Mouse (Mus musculus) midbrain, postnatal 0 days (tissue): ENCODE data around the gene Ssh2. TPM values are rescaled to one million over a fixed set of nuclear protein-coding genes. Genes with fewer than 3 reads are reported as not detected.

Experiments
- ATAC-seq: fragments of 200-750 bp; cut with Nextera tagmentation; 2 replicates; pipeline ENCODE4 v1.8.0; 2017; ENCODE audit warnings: moderate number of reproducible peaks, mild to moderate bottlenecking, moderate TSS enrichment, moderate library complexity; ENCODE audit not compliant: low FRiP score
- DNase-seq: peaks from one replicate; pipeline ENCODE4 v3.0.0-alpha.2; 2015; ENCODE audit warnings: low spot score
- H3K27ac ChIP-seq: fragments of 300-500 bp; sonication (generic); 2 replicates; pipeline ENCODE4 v1.5.1; 2014; ENCODE audit warnings: low read depth, mild to moderate bottlenecking, low read length, mixed read lengths
- H3K27me3 ChIP-seq: fragments of 300-500 bp; sonication (generic); 2 replicates; pipeline ENCODE4 v1.6.1; 2014; ENCODE audit warnings: low read length, control low read depth, mixed read lengths; ENCODE audit not compliant: insufficient read depth
- H3K36me3 ChIP-seq: fragments of 300-500 bp; sonication (generic); 2 replicates; pipeline ENCODE4 v1.6.1; 2014; ENCODE audit warnings: low read length, control low read depth, mixed read lengths; ENCODE audit not compliant: insufficient read depth
- H3K4me1 ChIP-seq: fragments of 300-500 bp; sonication (generic); 2 replicates; pipeline ENCODE4 v1.6.1; 2014; ENCODE audit warnings: mild to moderate bottlenecking, control low read depth, antibody characterized with exemption, low read length, mixed read lengths; ENCODE audit not compliant: insufficient read depth
- H3K4me2 ChIP-seq: fragments of 300-500 bp; sonication (generic); 2 replicates; pipeline ENCODE4 v1.6.1; 2014; ENCODE audit warnings: low read depth, mild to moderate bottlenecking, low read length, mixed read lengths; ENCODE audit not compliant: poor library complexity, severe bottlenecking
- H3K4me3 ChIP-seq: fragments of 300-500 bp; sonication (generic); 2 replicates; pipeline ENCODE4 v1.5.1; 2014; ENCODE audit warnings: low read depth, mild to moderate bottlenecking, low read length, moderate library complexity
- H3K9ac ChIP-seq: fragments of 300-500 bp; sonication (generic); replicated peaks from 2 replicates; pipeline ENCODE4 v1.6.1; 2014; ENCODE audit warnings: mild to moderate bottlenecking, low read length, moderate library complexity, mixed read lengths; ENCODE audit not compliant: poor library complexity, severe bottlenecking
- H3K9me3 ChIP-seq: fragments of 300-500 bp; sonication (generic); 2 replicates; pipeline ENCODE4 v1.6.1; 2016; ENCODE audit warnings: low read length, control low read depth
- CTCF ChIP-seq: IDR thresholded peaks from 2 replicates; pipeline ENCODE4 v1.5.1; 2016; ENCODE audit warnings: antibody characterized with exemption, mild to moderate bottlenecking
- WGBS: fragments of 180-500 bp; shearing (Covaris S2); extraction: QIAGEN DNeasy Blood & Tissue Kit; methylation state at CpG from one replicate; pipeline ENCODE4 v1.1.7; 2014; 5-methylcytosine and 5-hydroxymethylcytosine counted together
- polyA plus RNA-seq: library from polyadenylated mRNA; unstranded; fragments of >200 nt; fragmentation: Nextera tagmentation; extraction: Ambion mirVana; gene quantifications from 2 replicates; pipeline ENCODE4 v1.2.1, GENCODE M21; 2015
- total RNA-seq: library from RNA; depleted of rRNA; stranded (reverse); fragments of >200 nt; gene quantifications from 2 replicates; pipeline ENCODE4 v1.2.3, GENCODE M21; 2014; rRNA removed

Ssh2 gene
- total and polyA plus RNA-seq, 2 experiments from 2014 or later = 14.5 to 43.2 TPM

DNA sequence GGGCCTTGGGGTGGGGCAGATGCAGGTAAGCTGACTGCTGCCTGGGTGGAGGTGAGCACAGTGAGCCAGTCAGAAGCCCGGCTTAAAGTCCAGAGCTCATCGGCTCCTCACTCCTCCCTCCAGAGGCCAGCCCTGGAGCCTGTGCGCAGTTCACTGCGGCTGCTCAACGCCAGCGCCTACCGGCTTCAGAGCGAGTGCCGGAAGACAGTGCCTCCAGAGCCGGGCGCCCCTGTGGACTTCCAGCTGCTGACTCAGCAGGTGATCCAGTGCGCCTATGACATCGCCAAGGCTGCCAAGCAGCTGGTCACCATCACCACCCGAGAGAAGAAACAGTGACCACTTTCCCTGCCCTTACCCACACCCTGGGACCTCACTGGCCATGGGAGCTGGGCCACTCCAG lies 290.2 kb downstream of the Ssh2 start:
- ATAC-seq (no peak; the same call in 1 of the 2 replicates), DNase-seq (no peak)
- Histone ChIP-seq H3K36me3 (peaks cover 50% of the 10 kb centered on the region), H3K4me3 (no peak overlapping the region), H3K4me1 (peaks cover 3% of the 10 kb centered on the region; the same call in 1 of the 2 replicates), H3K9me3 (no peaks in the 10 kb centered on the region), H3K4me2 (no peak overlapping the region), H3K27ac (no peak overlapping the region), H3K27me3 (no peaks in the 10 kb centered on the region), H3K9ac (no peak overlapping the region)
- WGBS = 81% methylated on average over 14 of the region's 14 CpGs
- no peak for TF ChIP-seq CTCF

DNA sequence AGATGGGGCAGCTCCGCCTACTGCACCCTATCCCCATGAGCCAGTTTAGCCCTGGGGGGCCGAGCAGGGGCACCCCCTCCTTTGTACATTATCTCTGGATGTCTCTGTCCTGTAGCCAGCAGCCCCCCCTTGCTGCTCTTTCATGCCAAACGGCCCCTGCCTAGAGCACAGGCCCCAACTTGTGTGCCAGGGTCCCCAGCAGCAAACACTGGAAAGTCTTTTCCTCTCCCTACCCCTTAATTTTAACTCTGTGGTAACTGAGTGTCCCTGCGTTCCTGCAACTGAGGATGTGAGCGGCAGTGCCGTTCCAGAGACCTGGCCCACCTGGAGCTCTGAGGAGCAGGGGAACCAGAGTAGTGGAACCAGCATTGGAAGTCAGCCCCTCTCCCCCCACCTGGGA lies 290.9 kb downstream of the Ssh2 start:
- no peaks in the 10 kb centered on the region for H3K27me3 ChIP-seq
- H3K4me2 ChIP-seq = no peak overlapping the region
- no peak for TF ChIP-seq CTCF
- 79% methylated on average over 6 of the region's 6 CpGs for WGBS
- no peak overlapping the region for H3K27ac ChIP-seq
- DNase-seq (no peak), ATAC-seq (no peak)
- H3K36me3 ChIP-seq = peaks cover 50% of the 10 kb centered on the region
- H3K9me3 ChIP-seq = no peaks in the 10 kb centered on the region
- no peak overlapping the region for H3K4me3 ChIP-seq
- H3K9ac ChIP-seq = no peak overlapping the region
- peaks cover 3% of the 10 kb centered on the region; the same call in 1 of the 2 replicates for H3K4me1 ChIP-seq

DNA sequence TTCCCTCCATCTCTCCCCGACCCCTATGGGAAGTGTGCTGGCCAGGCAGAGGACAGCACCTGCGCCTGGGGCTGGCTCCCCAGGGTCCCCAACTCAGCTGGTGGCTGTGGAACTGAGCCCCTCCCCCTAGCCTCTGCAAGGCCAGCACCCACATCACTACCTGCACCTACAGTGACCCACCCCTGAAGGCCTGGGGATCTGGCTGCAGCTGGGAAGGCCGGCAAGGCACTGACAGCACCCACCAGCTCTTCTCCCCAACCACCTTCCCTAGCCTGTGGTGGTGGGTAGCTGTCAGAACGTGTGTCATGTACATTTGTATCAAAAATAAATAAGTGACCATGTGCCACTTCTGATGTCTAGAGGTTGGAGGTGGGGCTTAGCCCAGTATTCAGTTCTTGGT lies 291.3 kb downstream of the Ssh2 start:
- peak; percentile 47; the same call in 1 of the 2 replicates for ATAC-seq

DNA sequence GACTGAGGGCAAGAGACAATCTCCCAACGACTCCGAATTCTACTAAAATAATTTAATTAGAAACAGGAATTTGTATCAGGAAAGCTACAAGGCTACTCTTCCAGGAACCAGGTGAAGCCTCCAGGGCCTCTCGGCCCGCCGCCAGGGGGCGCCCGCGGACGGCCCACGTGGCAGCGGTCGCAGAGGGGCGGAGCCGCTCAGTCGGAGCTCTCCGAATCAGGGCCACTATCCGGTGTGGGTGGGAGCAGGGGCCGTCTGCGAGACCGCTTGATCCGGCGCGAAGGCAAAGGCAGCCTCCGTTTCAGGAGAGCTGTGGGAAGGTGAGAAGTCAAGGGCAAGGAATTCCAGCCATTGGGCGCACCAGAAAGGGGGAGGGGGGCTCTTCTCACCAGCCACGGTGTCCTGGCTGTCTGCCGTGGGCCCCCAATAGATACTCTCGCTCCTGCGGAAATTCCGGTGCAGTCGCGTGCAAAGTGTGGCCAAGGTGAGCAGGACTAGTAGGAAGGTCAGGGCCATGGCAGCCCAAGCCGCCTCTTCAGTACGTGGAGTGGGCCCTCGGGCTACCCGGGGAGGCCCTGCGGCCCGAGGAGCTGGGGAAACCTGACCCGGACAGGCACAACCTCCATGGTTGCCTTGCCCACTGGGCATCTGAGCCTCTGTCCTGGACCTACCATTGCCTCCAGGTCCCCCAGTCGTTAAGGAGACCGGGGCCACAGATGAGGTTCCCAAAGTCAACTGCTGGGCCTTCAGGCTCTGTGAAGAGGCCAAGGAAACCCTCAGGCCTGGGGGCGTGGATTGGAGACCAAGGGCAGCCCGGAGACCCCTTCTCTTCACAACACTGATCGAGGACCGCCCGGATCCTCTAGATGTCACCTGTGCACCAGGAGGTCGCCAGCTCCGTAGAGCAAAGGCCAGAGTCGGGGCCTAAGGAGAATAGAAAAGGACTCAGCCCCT lies 292.3 kb downstream of the Ssh2 start:
- Histone ChIP-seq H3K4me2 (peak overlapping the region; percentile 65), H3K4me3 (peak overlapping the region; percentile 34), H3K4me1 (peaks cover 11% of the 10 kb centered on the region), H3K27me3 (no peaks in the 10 kb centered on the region; the same call in 1 of the 2 replicates), H3K27ac (no peak overlapping the region), H3K36me3 (peaks cover 40% of the 10 kb centered on the region), H3K9me3 (no peaks in the 10 kb centered on the region), H3K9ac (peak overlapping the region; percentile 56)
- 21% methylated on average over 49 of the region's 49 CpGs for WGBS
- DNase-seq = peak; percentile 83
- peak; percentile 92 for TF ChIP-seq CTCF
- peak; percentile 77 for ATAC-seq

More for the DNA sequence above, 291.3 kb downstream of the Ssh2 start:
- Histone ChIP-seq H3K27me3 (no peaks in the 10 kb centered on the region; the same call in 1 of the 2 replicates), H3K9ac (no peak overlapping the region), H3K9me3 (no peaks in the 10 kb centered on the region), H3K4me2 (no peak overlapping the region), H3K27ac (no peak overlapping the region), H3K4me1 (peaks cover 6% of the 10 kb centered on the region), H3K4me3 (no peak overlapping the region), H3K36me3 (peaks cover 49% of the 10 kb centered on the region)
- TF ChIP-seq CTCF = no peak
- WGBS = 73% methylated on average over 4 of the region's 4 CpGs
- no peak for DNase-seq

Other genes starting within 250 kb of the Ssh2 start
- gene Slc6a4, start 217.7 kb upstream of the Ssh2 start, total RNA-seq = 27.6 and 36.0 TPM in 2 replicates
- 9.9 and 10.9 TPM in 2 replicates for gene Slc6a4, start 217.7 kb upstream of the Ssh2 start, polyA plus RNA-seq
- 2.5 and 3.5 TPM in 2 replicates for gene Nsrp1, start 137.9 kb upstream of the Ssh2 start, total RNA-seq
- gene Nsrp1, start 137.9 kb upstream of the Ssh2 start, polyA plus RNA-seq = 53.1 and 55.0 TPM in 2 replicates
- gene Efcab5, start 27.3 kb upstream of the Ssh2 start, total RNA-seq = 0.44 and 1.3 TPM in 2 replicates
- 0.51 and 0.65 TPM in 2 replicates for gene Efcab5, start 27.3 kb upstream of the Ssh2 start, polyA plus RNA-seq
- gene Coro6, start 246.1 kb downstream of the Ssh2 start, total RNA-seq = 1.1 and 2.2 TPM in 2 replicates
- 0.65 and 0.70 TPM in 2 replicates for gene Coro6, start 246.1 kb downstream of the Ssh2 start, polyA plus RNA-seq